Mouse (Mus musculus) thymus, adult 18-20 months (tissue): ENCODE results near the gene Siva1.

Experiments used
- DNase-seq, 2 experiments: peaks; one replicate each; pipeline ENCODE4 v3.0.0; 2022; ENCODE audit warnings: mixed read lengths in 2 of 2

The Siva1 gene

GRCm38 (mm10) chr12:112625700-112626099 is 18.8 kb upstream of the Siva1 start:
- DNase-seq: no peak

GRCm38 (mm10) chr12:112626455-112626854 is 18.0 kb upstream of the Siva1 start:
- DNase-seq: no peak

- DNase-seq: no peak
Observed at GRCm38 (mm10) chr12:112627097-112627881, 17.2 kb upstream of the Siva1 start.

GRCm38 (mm10) chr12:112628197-112628596 is 16.3 kb upstream of the Siva1 start:
- no peak for DNase-seq

GRCm38 (mm10) chr12:112628928-112629721 is 15.4 kb upstream of the Siva1 start:
- DNase-seq: peak; percentile 49 to 63

GRCm38 (mm10) chr12:112630029-112630428 is 14.4 kb upstream of the Siva1 start:
- DNase-seq: no peak

GRCm38 (mm10) chr12:112630796-112631195 is 13.7 kb upstream of the Siva1 start:
- no peak for DNase-seq

- DNase-seq: no peak
Observed at GRCm38 (mm10) chr12:112631472-112631871, 13.0 kb upstream of the Siva1 start.

- DNase-seq: no peak
Observed at GRCm38 (mm10) chr12:112632084-112632777, 12.2 kb upstream of the Siva1 start.

GRCm38 (mm10) chr12:112632907-112633306 is 11.6 kb upstream of the Siva1 start:
- DNase-seq: no peak

- DNase-seq: no peak
Observed at GRCm38 (mm10) chr12:112633686-112634085, 10.8 kb upstream of the Siva1 start.

- peak in 1 of 2 experiments; percentile 30 for DNase-seq
Observed at GRCm38 (mm10) chr12:112639526-112639925, 5.0 kb upstream of the Siva1 start.

GRCm38 (mm10) chr12:112643126-112643525 is 1.4 kb upstream of the Siva1 start:
- DNase-seq: no peak

- no peak for DNase-seq
Observed at GRCm38 (mm10) chr12:112644855-112645506, 502 bp downstream of the Siva1 start.

GRCm38 (mm10) chr12:112646139-112646538 is 1.7 kb downstream of the Siva1 start:
- no peak for DNase-seq

- DNase-seq: no peak
Observed at GRCm38 (mm10) chr12:112648081-112648480, 3.6 kb downstream of the Siva1 start.

- DNase-seq: no peak
Observed at GRCm38 (mm10) chr12:112651778-112652439, 7.4 kb downstream of the Siva1 start.

GRCm38 (mm10) chr12:112653157-112653824 is 8.8 kb downstream of the Siva1 start:
- DNase-seq: peak; percentile 52 to 58

GRCm38 (mm10) chr12:112654076-112654475 is 9.6 kb downstream of the Siva1 start:
- DNase-seq: no peak

GRCm38 (mm10) chr12:112658619-112659018 is 14.1 kb downstream of the Siva1 start:
- no peak for DNase-seq

- DNase-seq: no peak
Observed at GRCm38 (mm10) chr12:112659109-112659508, 14.6 kb downstream of the Siva1 start.
